Mouse (Mus musculus) Muller cell, postnatal 12 days (primary cell): ENCODE results near the gene Plcb4.

Experiments
- DNase-seq: peaks from one replicate; pipeline ENCODE4 v3.0.0-alpha.2; 2015; ENCODE audit errors: inconsistent ontology term

Gene Plcb4

GRCm38 (mm10) chr2:135716180-135716579, 57.4 kb downstream of the Plcb4 start:
- DNase-seq: no peak

GRCm38 (mm10) chr2:135717232-135718134, 58.7 kb downstream of the Plcb4 start:
- DNase-seq: peak; percentile 48

GRCm38 (mm10) chr2:135722109-135722508, 63.3 kb downstream of the Plcb4 start:
- DNase-seq: no peak

- DNase-seq: no peak
These were observed 64.6 kb downstream of the Plcb4 start for GRCm38 (mm10) chr2:135723387-135723786.

GRCm38 (mm10) chr2:135724489-135724888, 65.7 kb downstream of the Plcb4 start:
- DNase-seq: no peak

- DNase-seq: no peak
These were observed 66.6 kb downstream of the Plcb4 start for GRCm38 (mm10) chr2:135725362-135725761.

GRCm38 (mm10) chr2:135727088-135727487, 68.3 kb downstream of the Plcb4 start:
- no peak for DNase-seq

GRCm38 (mm10) chr2:135727925-135728324, 69.1 kb downstream of the Plcb4 start:
- no peak for DNase-seq

- DNase-seq: no peak
These were observed 72.8 kb downstream of the Plcb4 start for GRCm38 (mm10) chr2:135731591-135731990.

GRCm38 (mm10) chr2:135732651-135733050, 73.8 kb downstream of the Plcb4 start:
- no peak for DNase-seq

- peak; percentile 24 for DNase-seq
These were observed 75.2 kb downstream of the Plcb4 start for GRCm38 (mm10) chr2:135733926-135734510.

GRCm38 (mm10) chr2:135737506-135737905, 78.7 kb downstream of the Plcb4 start:
- peak; percentile 74 for DNase-seq

- peak; percentile 56 for DNase-seq
These were observed 79.4 kb downstream of the Plcb4 start for GRCm38 (mm10) chr2:135738022-135738780.

GRCm38 (mm10) chr2:135738950-135739349, 80.1 kb downstream of the Plcb4 start:
- DNase-seq: no peak

- DNase-seq: peak; percentile 78
These were observed 84.3 kb downstream of the Plcb4 start for GRCm38 (mm10) chr2:135742954-135743700.

GRCm38 (mm10) chr2:135744711-135745110, 85.9 kb downstream of the Plcb4 start:
- no peak for DNase-seq

GRCm38 (mm10) chr2:135745126-135745525, 86.3 kb downstream of the Plcb4 start:
- no peak for DNase-seq

- no peak for DNase-seq
These were observed 89.6 kb downstream of the Plcb4 start for GRCm38 (mm10) chr2:135748441-135748840.

- DNase-seq: no peak
These were observed 90.8 kb downstream of the Plcb4 start for GRCm38 (mm10) chr2:135749606-135750005.

GRCm38 (mm10) chr2:135750748-135751147, 91.9 kb downstream of the Plcb4 start:
- no peak for DNase-seq

- DNase-seq: no peak
These were observed 97.0 kb downstream of the Plcb4 start for GRCm38 (mm10) chr2:135755792-135756191.

GRCm38 (mm10) chr2:135757478-135757877, 98.7 kb downstream of the Plcb4 start:
- no peak for DNase-seq
